Mouse (Mus musculus): Measurements from ENCODE around the gene Sppl2c. TPM values are rescaled to one million over a fixed set of nuclear protein-coding genes. Genes with fewer than 3 reads are reported as not detected.

The Sppl2c gene
- polyA plus RNA-seq, 1 experiment from 2014 or later: not detected

DNA sequence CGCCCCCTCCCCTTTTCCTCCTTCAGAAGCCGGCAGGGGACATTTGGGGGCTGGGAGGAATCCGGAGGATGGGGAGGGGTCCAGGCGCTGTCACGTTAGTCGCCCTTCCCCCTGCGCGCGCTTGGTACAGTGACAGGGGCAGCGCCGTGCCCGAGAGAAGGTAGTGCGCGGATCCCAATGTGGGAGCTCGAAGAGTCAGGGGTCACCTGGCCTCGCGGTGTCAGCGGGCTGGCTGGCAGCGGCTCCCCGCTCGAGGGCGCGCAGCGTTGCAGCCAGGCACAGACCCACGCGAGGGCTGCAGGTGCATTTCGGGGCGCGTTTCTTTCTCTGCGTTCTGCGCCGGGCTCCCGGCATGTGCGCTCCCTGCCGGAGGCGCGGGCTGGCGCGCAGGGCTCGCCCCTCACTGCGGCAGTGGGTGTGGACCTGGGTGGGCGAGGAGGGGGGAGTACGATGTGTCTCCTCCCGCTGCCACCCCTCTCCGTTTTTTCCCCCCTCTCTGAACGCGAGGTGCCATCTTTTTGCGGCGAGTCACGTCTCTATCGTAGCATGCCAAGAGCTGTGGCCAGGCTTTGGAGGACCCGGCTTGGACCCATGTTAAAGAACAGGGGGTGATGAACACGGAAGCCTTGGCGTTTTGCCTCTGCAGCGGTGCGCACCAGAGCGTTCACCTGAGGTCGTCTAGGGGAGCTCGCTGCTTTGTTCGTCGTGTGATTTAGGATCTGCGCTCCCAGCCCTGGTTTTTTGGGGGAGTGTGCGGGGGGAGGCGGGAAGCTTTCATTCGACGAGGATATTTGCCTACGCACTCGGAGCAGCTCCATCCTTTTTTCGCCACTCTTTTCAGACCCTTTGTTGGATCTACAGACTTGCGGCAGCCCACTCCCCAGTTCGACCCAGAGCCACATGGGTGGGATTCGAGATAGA, 46.3 kb downstream of the Sppl2c start:
- Histone ChIP-seq H3K36me3 (ENCODE audit: control insufficient read depth, insufficient read depth, low read length) (no peaks in the 10 kb centered on the region), H3K27me3 (ENCODE audit: control insufficient read depth, insufficient read depth, low read depth, low read length) (peaks cover 49% of the 10 kb centered on the region), H3K4me2 (ENCODE audit: low read depth, low read length) (peak overlapping the region; percentile 98), H3K27ac (ENCODE audit: low read length) (no peak overlapping the region), H3K4me1 (replicated peaks; ENCODE audit: control insufficient read depth, insufficient read depth, low read length) (peaks cover 17% of the 10 kb centered on the region), H3K9me3 (ENCODE audit: control insufficient read depth, low read length) (no peaks in the 10 kb centered on the region), H3K9ac (ENCODE audit: low read length) (peak overlapping the region; percentile 12), H3K4me3 (ENCODE audit: low read length) (peak overlapping the region; percentile 72)
- under 1% methylated on average over 72 of the region's 72 CpGs for WGBS
- no peak for ATAC-seq (ENCODE audit: low read depth)

DNA sequence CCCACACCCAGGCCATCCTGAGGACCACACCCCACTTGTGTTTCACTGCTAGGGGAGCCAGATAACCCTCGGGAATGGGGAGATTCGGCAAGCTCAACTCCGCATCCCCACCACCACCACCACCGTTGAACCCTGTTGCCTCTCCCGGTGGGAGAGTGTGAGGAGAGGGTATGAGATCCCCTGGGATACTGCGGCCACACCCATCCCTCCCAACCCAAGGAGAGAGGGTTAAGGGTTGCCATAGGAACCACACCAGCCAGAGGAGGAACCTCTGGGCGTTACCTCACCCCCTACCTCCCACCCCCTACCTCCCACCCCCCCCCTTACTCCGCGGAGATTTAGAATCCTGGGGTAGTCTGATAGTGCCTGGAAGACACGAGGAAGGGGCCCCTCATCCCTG, 47.0 kb downstream of the Sppl2c start:
- H3K27ac ChIP-seq (ENCODE audit: low read length): no peak overlapping the region
- H3K9me3 ChIP-seq (ENCODE audit: control insufficient read depth, low read length): no peaks in the 10 kb centered on the region
- WGBS: under 1% methylated on average over 9 of the region's 10 CpGs
- no peak overlapping the region for H3K9ac ChIP-seq (ENCODE audit: low read length)
- ATAC-seq (ENCODE audit: low read depth): no peak
- H3K4me1 ChIP-seq (replicated peaks; ENCODE audit: control insufficient read depth, insufficient read depth, low read length): peaks cover 17% of the 10 kb centered on the region
- peaks cover 49% of the 10 kb centered on the region for H3K27me3 ChIP-seq (ENCODE audit: control insufficient read depth, insufficient read depth, low read depth, low read length)
- no peaks in the 10 kb centered on the region for H3K36me3 ChIP-seq (ENCODE audit: control insufficient read depth, insufficient read depth, low read length)
- H3K4me3 ChIP-seq (ENCODE audit: low read length): peak overlapping the region; percentile 72
- H3K4me2 ChIP-seq (ENCODE audit: low read depth, low read length): peak overlapping the region; percentile 98; the same call in 1 of the 2 replicates

DNA sequence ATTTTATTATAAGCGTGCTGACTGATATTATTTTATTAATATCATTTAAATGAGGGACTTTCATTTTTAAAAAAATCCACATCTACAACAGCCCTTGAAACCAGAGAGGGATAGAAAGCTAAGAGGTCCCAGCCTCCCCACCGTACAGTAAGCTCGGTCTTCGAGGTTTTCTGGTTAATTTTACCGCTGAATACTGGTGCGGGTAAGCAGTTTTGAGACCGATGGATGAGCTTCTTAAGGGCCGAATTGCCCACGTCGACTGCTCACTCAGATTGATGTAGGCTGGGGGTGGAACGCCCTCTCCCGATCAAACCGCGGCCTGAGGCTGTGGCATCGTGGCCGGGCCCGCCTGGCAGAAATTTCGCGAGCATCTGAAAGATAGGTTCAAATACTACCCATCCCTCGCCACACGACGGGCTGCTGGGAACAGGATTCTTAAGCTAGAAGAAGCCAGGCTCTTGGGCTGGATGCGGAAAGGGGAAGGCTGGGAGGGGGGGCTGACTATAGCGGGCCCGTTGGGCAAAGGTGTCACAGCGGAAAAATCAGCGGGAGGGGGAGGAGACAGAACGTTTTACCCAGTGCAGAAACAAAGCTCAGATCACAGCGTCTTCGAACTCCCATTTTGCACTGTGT, 47.6 kb downstream of the Sppl2c start:
- Histone ChIP-seq H3K9ac (ENCODE audit: low read length) (no peak overlapping the region), H3K36me3 (ENCODE audit: control insufficient read depth, insufficient read depth, low read length) (no peaks in the 10 kb centered on the region), H3K4me3 (ENCODE audit: low read length) (0 out of 2 replicates have a peak overlapping the region, but pooled peaks have one; percentile 13), H3K27me3 (ENCODE audit: control insufficient read depth, insufficient read depth, low read depth, low read length) (peaks cover 49% of the 10 kb centered on the region), H3K4me2 (ENCODE audit: low read depth, low read length) (peak overlapping the region; percentile 15; the same call in 1 of the 2 replicates), H3K27ac (ENCODE audit: low read length) (no peak overlapping the region), H3K9me3 (ENCODE audit: control insufficient read depth, low read length) (no peaks in the 10 kb centered on the region), H3K4me1 (replicated peaks; ENCODE audit: control insufficient read depth, insufficient read depth, low read length) (peaks cover 17% of the 10 kb centered on the region)
- 5% methylated on average over 30 of the region's 30 CpGs for WGBS
- no peak for ATAC-seq (ENCODE audit: low read depth)

DNA sequence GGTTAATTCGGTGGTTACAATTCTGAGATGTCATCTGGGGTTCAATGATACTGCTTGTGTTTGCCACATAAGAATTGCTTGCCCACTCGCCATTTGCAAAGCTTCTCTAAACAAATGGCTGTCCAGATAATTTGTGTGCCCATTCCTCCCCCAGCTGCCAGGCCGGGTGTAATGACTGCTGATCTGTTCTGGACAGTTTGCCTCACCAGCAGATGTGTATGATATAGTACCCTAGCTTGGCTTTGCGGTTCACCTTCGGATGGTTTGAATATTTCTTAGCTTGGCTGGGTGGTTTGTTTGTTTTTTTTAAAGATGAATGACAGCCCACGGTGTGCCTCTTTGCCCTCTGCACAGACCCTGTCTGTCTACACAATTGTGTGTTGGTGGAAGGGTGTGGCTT, 48.6 kb downstream of the Sppl2c start:
- Histone ChIP-seq H3K27me3 (ENCODE audit: control insufficient read depth, insufficient read depth, low read depth, low read length) (peaks cover 49% of the 10 kb centered on the region), H3K36me3 (ENCODE audit: control insufficient read depth, insufficient read depth, low read length) (no peaks in the 10 kb centered on the region), H3K4me1 (replicated peaks; ENCODE audit: control insufficient read depth, insufficient read depth, low read length) (peaks cover 17% of the 10 kb centered on the region), H3K4me2 (ENCODE audit: low read depth, low read length) (no peak overlapping the region), H3K4me3 (ENCODE audit: low read length) (no peak overlapping the region), H3K9ac (ENCODE audit: low read length) (no peak overlapping the region), H3K9me3 (ENCODE audit: control insufficient read depth, low read length) (no peaks in the 10 kb centered on the region), H3K27ac (ENCODE audit: low read length) (no peak overlapping the region)
- ATAC-seq (ENCODE audit: low read depth): no peak
- WGBS: 18% methylated on average over 6 of the region's 6 CpGs

DNA sequence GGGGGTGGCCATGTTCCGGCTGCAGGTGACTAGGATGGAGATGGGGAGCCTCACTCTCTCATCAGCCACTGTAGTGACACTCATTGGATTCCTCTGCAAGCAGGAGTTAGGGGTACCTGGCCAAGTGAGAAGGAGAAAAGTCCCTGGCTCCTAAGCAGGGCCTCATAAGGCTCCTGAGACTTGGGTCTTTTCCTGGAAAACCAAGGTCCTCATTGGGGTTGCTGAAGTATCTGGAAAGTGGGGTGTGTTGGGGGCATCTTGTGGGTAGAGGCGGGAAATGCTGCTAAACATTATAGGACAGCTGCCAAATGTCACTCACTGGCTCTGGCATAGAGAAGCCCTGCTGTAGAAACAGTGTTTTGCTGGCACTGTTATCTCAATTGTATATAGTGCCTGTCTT, 49.8 kb downstream of the Sppl2c start:
- H3K36me3 ChIP-seq (ENCODE audit: control insufficient read depth, insufficient read depth, low read length): no peaks in the 10 kb centered on the region
- H3K27me3 ChIP-seq (ENCODE audit: control insufficient read depth, insufficient read depth, low read depth, low read length): peaks cover 49% of the 10 kb centered on the region
- H3K4me3 ChIP-seq (ENCODE audit: low read length): no peak overlapping the region
- H3K9ac ChIP-seq (ENCODE audit: low read length): no peak overlapping the region
- no peaks in the 10 kb centered on the region for H3K9me3 ChIP-seq (ENCODE audit: control insufficient read depth, low read length)
- no peak overlapping the region for H3K4me2 ChIP-seq (ENCODE audit: low read depth, low read length)
- peaks cover 14% of the 10 kb centered on the region for H3K4me1 ChIP-seq (replicated peaks; ENCODE audit: control insufficient read depth, insufficient read depth, low read length)
- no peak overlapping the region for H3K27ac ChIP-seq (ENCODE audit: low read length)
- no peak for ATAC-seq (ENCODE audit: low read depth)
- WGBS: 65% methylated on average over 2 of the region's 2 CpGs

DNA sequence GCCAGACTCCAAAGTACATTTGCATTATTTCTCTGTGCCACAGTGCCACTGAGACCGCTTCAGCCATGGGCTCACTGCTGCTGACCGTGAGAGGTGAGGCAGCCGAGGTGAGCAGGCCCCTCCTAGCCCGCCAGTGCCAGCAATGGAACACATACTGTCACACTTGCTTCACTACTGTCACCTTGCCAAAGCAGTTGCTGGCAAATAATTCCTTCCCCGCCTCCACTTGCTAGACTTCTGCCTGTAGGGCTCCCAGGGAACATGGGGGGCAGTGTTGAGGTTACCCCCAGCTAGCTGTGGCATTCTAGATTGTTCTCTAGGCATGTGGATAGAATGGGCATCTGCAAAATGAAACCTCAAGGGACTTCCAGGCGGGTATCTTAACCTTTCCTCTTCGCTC, 51.1 kb downstream of the Sppl2c start:
- Histone ChIP-seq H3K9ac (ENCODE audit: low read length) (no peak overlapping the region), H3K9me3 (ENCODE audit: control insufficient read depth, low read length) (no peaks in the 10 kb centered on the region), H3K4me3 (ENCODE audit: low read length) (no peak overlapping the region), H3K27me3 (ENCODE audit: control insufficient read depth, insufficient read depth, low read depth, low read length) (peaks cover 43% of the 10 kb centered on the region), H3K4me2 (ENCODE audit: low read depth, low read length) (no peak overlapping the region), H3K36me3 (ENCODE audit: control insufficient read depth, insufficient read depth, low read length) (no peaks in the 10 kb centered on the region), H3K27ac (ENCODE audit: low read length) (no peak overlapping the region), H3K4me1 (replicated peaks; ENCODE audit: control insufficient read depth, insufficient read depth, low read length) (peaks cover 10% of the 10 kb centered on the region)
- 57% methylated on average over 7 of the region's 7 CpGs for WGBS
- no peak for ATAC-seq (ENCODE audit: low read depth)

DNA sequence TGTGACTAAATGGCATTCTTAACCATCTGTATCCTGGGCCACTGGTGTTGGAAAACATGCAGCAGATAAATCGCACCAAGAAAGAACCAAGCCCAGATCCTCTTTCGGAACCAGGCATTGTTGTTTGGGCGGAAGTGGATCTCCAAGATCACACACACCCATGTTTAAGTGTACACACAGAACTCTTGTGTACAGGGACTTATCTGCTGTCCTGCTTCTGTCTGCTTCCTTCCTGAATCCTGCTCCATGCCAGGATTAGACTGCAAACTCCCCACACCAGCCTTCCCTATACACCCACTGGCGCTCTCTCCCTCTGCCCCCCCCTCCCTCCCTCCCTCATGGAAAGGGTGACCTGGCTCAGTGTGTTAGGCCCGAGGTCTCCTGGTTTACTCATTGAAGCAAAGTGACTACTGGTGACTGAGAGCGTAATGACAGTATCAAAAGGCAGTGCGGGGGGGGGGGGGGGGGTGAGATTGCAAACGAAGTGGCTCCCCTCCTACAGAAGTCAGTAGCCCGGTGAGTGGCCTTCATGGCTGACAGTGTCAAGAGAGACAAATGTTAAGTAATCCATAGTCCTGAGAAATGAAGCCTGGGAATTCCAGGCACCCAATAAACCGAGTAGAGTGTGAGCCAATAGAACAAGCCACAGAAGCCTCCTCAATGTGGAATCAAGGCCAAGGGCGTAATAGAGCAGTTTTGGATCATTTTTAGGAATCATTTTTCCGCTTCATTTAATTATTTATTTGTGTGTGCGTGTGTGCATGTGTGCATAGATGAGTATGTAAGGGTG, 52.0 kb downstream of the Sppl2c start:
- WGBS: 50% methylated on average over 12 of the region's 13 CpGs
- H3K4me2 ChIP-seq (ENCODE audit: low read depth, low read length): no peak overlapping the region
- H3K27me3 ChIP-seq (ENCODE audit: control insufficient read depth, insufficient read depth, low read depth, low read length): peaks cover 33% of the 10 kb centered on the region
- no peak overlapping the region for H3K4me3 ChIP-seq (ENCODE audit: low read length)
- no peaks in the 10 kb centered on the region for H3K9me3 ChIP-seq (ENCODE audit: control insufficient read depth, low read length)
- no peak overlapping the region for H3K9ac ChIP-seq (ENCODE audit: low read length)
- H3K27ac ChIP-seq (ENCODE audit: low read length): no peak overlapping the region
- H3K4me1 ChIP-seq (replicated peaks; ENCODE audit: control insufficient read depth, insufficient read depth, low read length): peaks cover 8% of the 10 kb centered on the region
- ATAC-seq (ENCODE audit: low read depth): no peak
- no peaks in the 10 kb centered on the region for H3K36me3 ChIP-seq (ENCODE audit: control insufficient read depth, insufficient read depth, low read length)

All from lung, embryonic 16.5 days (tissue).